Mouse (Mus musculus) heart, postnatal 0 days (tissue): ENCODE data around the gene Drap1.

Experiments
- CTCF ChIP-seq: IDR thresholded peaks from 2 replicates; pipeline ENCODE4 v1.5.1; 2016; ENCODE audit warnings: antibody characterized with exemption, control low read depth, low read depth
- EP300 ChIP-seq: IDR thresholded peaks from 2 replicates; pipeline ENCODE4 v1.6.1; 2016; ENCODE audit warnings: antibody characterized with exemption, low read depth

GRCm38 (mm10) chr19:5402293-5402692 lies 22.5 kb downstream of the Drap1 start, which contains the start of gene Tsga10ip:
- TF ChIP-seq CTCF (no peak), EP300 (no peak)
